8 mouse cellular contexts compared by ENCODE assay signal in genomic region chr19:47089718-47090525, GRCm38 (mm10). TPM values are rescaled to one million over a fixed set of nuclear protein-coding genes. Genes with fewer than 3 reads are reported as not detected.
DNase-seq lines count a peak whose midpoint lies in the region; ATAC-seq and TF ChIP-seq lines count a peak whose summit lies in the region.

No protein-coding gene starts in this region.

- peak overlapping the region; percentile 76 for H3K4me3 ChIP-seq in neural tube, embryonic 11.5 days (ENCODE audit: low read depth, low read length)
- peak overlapping the region; percentile 94 for H3K4me3 ChIP-seq in cortical plate, adult 2 months (ENCODE audit: insufficient read depth, low read length)
- H3K4me3 ChIP-seq in hindbrain, embryonic 16.5 days (ENCODE audit: low read length) = peak overlapping the region; percentile 97
- peak overlapping the region; percentile 74 for H3K4me3 ChIP-seq in liver, postnatal 0 days (ENCODE audit: low read depth, low read length)
- H3K4me3 ChIP-seq in stomach, embryonic 16.5 days (replicated peaks; ENCODE audit: low read length) = peak overlapping the region; percentile 95

- peak overlapping the region; percentile 83 for H3K9ac ChIP-seq in neural tube, embryonic 11.5 days (ENCODE audit: low read length)
- peak overlapping the region; percentile 98 for H3K9ac ChIP-seq in hindbrain, embryonic 16.5 days (ENCODE audit: low read depth, low read length)
- peak overlapping the region; percentile 88 for H3K9ac ChIP-seq in liver, postnatal 0 days (replicated peaks)
- peak overlapping the region; percentile 95 for H3K9ac ChIP-seq in stomach, embryonic 16.5 days (ENCODE audit: low read length)

- 4% methylated on average over 36 of the region's 36 CpGs for WGBS in neural tube, embryonic 11.5 days
- WGBS in hindbrain, embryonic 16.5 days = 1% methylated on average over 36 of the region's 36 CpGs
- WGBS in liver, postnatal 0 days (ENCODE audit: insufficient replicate concordance) = 1% methylated on average over 36 of the region's 36 CpGs
- under 1% methylated on average over 36 of the region's 36 CpGs for WGBS in stomach, embryonic 16.5 days

- 0 out of 2 replicates have a peak, but pooled peaks have one; percentile 15 for ATAC-seq in cerebellum, adult (ENCODE audit: insufficient number of reproducible peaks, low FRiP score, low TSS enrichment)
- ATAC-seq in neural tube, embryonic 11.5 days (ENCODE audit: insufficient read depth, low FRiP score, low TSS enrichment) = peak; percentile 67; the same call in 1 of the 2 replicates
- ATAC-seq in hindbrain, embryonic 16.5 days = peak; percentile 70
- peak; percentile 67 for ATAC-seq in liver, postnatal 0 days
- ATAC-seq in stomach, embryonic 16.5 days (ENCODE audit: insufficient read depth, low FRiP score) = peak; percentile 61

- no peak overlapping the region for H3K27ac ChIP-seq in neural tube, embryonic 11.5 days (ENCODE audit: low read depth, low read length)
- peak overlapping the region; percentile 84 for H3K27ac ChIP-seq in cortical plate, adult 2 months (ENCODE audit: insufficient read depth, low read length)
- peak overlapping the region; percentile 92 for H3K27ac ChIP-seq in hindbrain, embryonic 16.5 days (ENCODE audit: low read depth, low read length)
- H3K27ac ChIP-seq in liver, postnatal 0 days (ENCODE audit: low read depth) = peak overlapping the region; percentile 92
- H3K27ac ChIP-seq in stomach, embryonic 16.5 days (ENCODE audit: low read length) = peak overlapping the region; percentile 82

- H3K4me2 ChIP-seq in neural tube, embryonic 11.5 days (ENCODE audit: low read depth) = peak overlapping the region; percentile 48
- H3K4me2 ChIP-seq in hindbrain, embryonic 16.5 days (ENCODE audit: low read length) = peak overlapping the region; percentile 74
- peak overlapping the region; percentile 95 for H3K4me2 ChIP-seq in liver, postnatal 0 days (ENCODE audit: low read depth, low read length)
- H3K4me2 ChIP-seq in stomach, embryonic 16.5 days (ENCODE audit: low read depth, low read length) = peak overlapping the region; percentile 60

- DNase-seq in cerebellum, adult 8-10 months = no peak
- no peak for DNase-seq in neural tube, embryonic 11.5 days (ENCODE audit: low spot score)
- DNase-seq in neural tube, embryonic 10.5 days (ENCODE audit: extremely low spot score, low spot score) = no peak
- no peak for DNase-seq in liver, postnatal 0 days

- no peaks in the 10 kb centered on the region for H3K9me3 ChIP-seq in neural tube, embryonic 11.5 days (ENCODE audit: control insufficient read depth, low read length)
- H3K9me3 ChIP-seq in hindbrain, embryonic 16.5 days (ENCODE audit: control insufficient read depth, low read length) = no peaks in the 10 kb centered on the region
- H3K9me3 ChIP-seq in liver, postnatal 0 days (ENCODE audit: low read length) = no peaks in the 10 kb centered on the region
- H3K9me3 ChIP-seq in stomach, embryonic 16.5 days (replicated peaks; ENCODE audit: control insufficient read depth, low read length) = no peaks in the 10 kb centered on the region

- no peak for TF ChIP-seq CTCF in cortical plate, adult 2 months (IDR thresholded peaks at IDR 0.05; ENCODE audit: extremely low read depth, insufficient read depth, low read length)
- TF ChIP-seq CTCF in liver, postnatal 0 days (IDR thresholded peaks at IDR 0.05; ENCODE audit: low read depth) = no peak

- no peaks in the 10 kb centered on the region for H3K27me3 ChIP-seq in neural tube, embryonic 11.5 days (ENCODE audit: control insufficient read depth, insufficient read depth, low read length)
- H3K27me3 ChIP-seq in hindbrain, embryonic 16.5 days (replicated peaks; ENCODE audit: control insufficient read depth, insufficient read depth, low read length) = no peaks in the 10 kb centered on the region
- H3K27me3 ChIP-seq in liver, postnatal 0 days (ENCODE audit: insufficient read depth, low read length) = no peaks in the 10 kb centered on the region
- H3K27me3 ChIP-seq in stomach, embryonic 16.5 days (ENCODE audit: control insufficient read depth, insufficient read depth, low read length) = no peaks in the 10 kb centered on the region

- H3K36me3 ChIP-seq in neural tube, embryonic 11.5 days (ENCODE audit: control insufficient read depth, insufficient read depth, low read length) = peaks cover 2% of the 10 kb centered on the region; the same call in 1 of the 2 replicates
- H3K36me3 ChIP-seq in hindbrain, embryonic 16.5 days (ENCODE audit: control insufficient read depth, insufficient read depth, low read length) = peaks cover 10% of the 10 kb centered on the region
- peaks cover 19% of the 10 kb centered on the region for H3K36me3 ChIP-seq in liver, postnatal 0 days (replicated peaks; ENCODE audit: insufficient read depth, low read length)
- H3K36me3 ChIP-seq in stomach, embryonic 16.5 days (ENCODE audit: control insufficient read depth, insufficient read depth, low read length) = 0 out of 2 replicates have a peak, but pooled peaks cover 3% of the 10 kb centered on the region

- TF ChIP-seq EP300 in liver, postnatal 0 days (IDR thresholded peaks at IDR 0.05; ENCODE audit: low read depth) = no peak

- no peak for TF ChIP-seq POLR2A in cortical plate, adult 2 months (IDR thresholded peaks at IDR 0.05; ENCODE audit: extremely low read depth, insufficient read depth, low read length)

- peaks cover 6% of the 10 kb centered on the region for H3K4me1 ChIP-seq in neural tube, embryonic 11.5 days (ENCODE audit: control insufficient read depth, insufficient read depth, low read length)
- H3K4me1 ChIP-seq in cortical plate, adult 2 months (ENCODE audit: control insufficient read depth, insufficient read depth, low read length) = peaks cover 6% of the 10 kb centered on the region
- H3K4me1 ChIP-seq in hindbrain, embryonic 16.5 days (ENCODE audit: control insufficient read depth, insufficient read depth, low read depth, low read length) = peaks cover 19% of the 10 kb centered on the region
- H3K4me1 ChIP-seq in liver, postnatal 0 days (ENCODE audit: insufficient read depth) = peaks cover 7% of the 10 kb centered on the region; the same call in 1 of the 2 replicates
- peaks cover 16% of the 10 kb centered on the region for H3K4me1 ChIP-seq in stomach, embryonic 16.5 days (ENCODE audit: control insufficient read depth, insufficient read depth, low read length)

RNA-seq across cellular contexts. Expression of gene Usmg5, which starts 0.5 kb away (rescaled TPM):
- 1,081 and 1,145 TPM in 2 replicates for polyA plus RNA-seq in neural tube, embryonic 11.5 days (2014; fragmentation: Nextera tagmentation; extraction: Ambion mirVana)
- 897 and 1,011 TPM in 2 replicates for polyA plus RNA-seq in cortical plate, adult 2 months (2012; rRNA removed)
- polyA plus RNA-seq in hindbrain, embryonic 16.5 days (2015; fragmentation: Nextera tagmentation; extraction: Ambion mirVana) = 1,339 and 1,421 TPM in 2 replicates
- 1,395 and 1,426 TPM in 2 replicates for polyA plus RNA-seq in liver, postnatal 0 days (2015; fragmentation: Nextera tagmentation; extraction: Ambion mirVana)
- polyA plus RNA-seq in stomach, embryonic 16.5 days (2015; fragmentation: Nextera tagmentation; extraction: Ambion mirVana) = 1,055 and 1,395 TPM in 2 replicates

RNA-seq across cellular contexts. Expression of gene Pdcd11, which starts 0.6 kb away (rescaled TPM):
- polyA plus RNA-seq in neural tube, embryonic 11.5 days (2014; fragmentation: Nextera tagmentation; extraction: Ambion mirVana) = 9.8 and 11.0 TPM in 2 replicates
- polyA plus RNA-seq in cortical plate, adult 2 months (2012; rRNA removed) = 11.3 and 12.2 TPM in 2 replicates
- polyA plus RNA-seq in hindbrain, embryonic 16.5 days (2015; fragmentation: Nextera tagmentation; extraction: Ambion mirVana) = 4.4 and 5.0 TPM in 2 replicates
- polyA plus RNA-seq in liver, postnatal 0 days (2015; fragmentation: Nextera tagmentation; extraction: Ambion mirVana) = 3.0 and 3.3 TPM in 2 replicates
- polyA plus RNA-seq in stomach, embryonic 16.5 days (2015; fragmentation: Nextera tagmentation; extraction: Ambion mirVana) = 7.8 and 8.4 TPM in 2 replicates

RNA-seq across cellular contexts. Expression of gene Taf5, which starts 22.4 kb away (rescaled TPM):
- polyA plus RNA-seq in neural tube, embryonic 11.5 days (2014; fragmentation: Nextera tagmentation; extraction: Ambion mirVana) = 10.3 and 12.8 TPM in 2 replicates
- polyA plus RNA-seq in cortical plate, adult 2 months (2012; rRNA removed) = 3.8 and 4.1 TPM in 2 replicates
- polyA plus RNA-seq in hindbrain, embryonic 16.5 days (2015; fragmentation: Nextera tagmentation; extraction: Ambion mirVana) = 4.4 and 4.9 TPM in 2 replicates
- polyA plus RNA-seq in liver, postnatal 0 days (2015; fragmentation: Nextera tagmentation; extraction: Ambion mirVana) = 2.1 and 2.3 TPM in 2 replicates
- polyA plus RNA-seq in stomach, embryonic 16.5 days (2015; fragmentation: Nextera tagmentation; extraction: Ambion mirVana) = 2.2 and 3.1 TPM in 2 replicates

RNA-seq across cellular contexts. Expression of gene Pcgf6, which starts 39.2 kb away (rescaled TPM):
- 31.0 and 33.5 TPM in 2 replicates for polyA plus RNA-seq in neural tube, embryonic 11.5 days (2014; fragmentation: Nextera tagmentation; extraction: Ambion mirVana)
- polyA plus RNA-seq in cortical plate, adult 2 months (2012; rRNA removed) = 35.5 and 38.3 TPM in 2 replicates
- polyA plus RNA-seq in hindbrain, embryonic 16.5 days (2015; fragmentation: Nextera tagmentation; extraction: Ambion mirVana) = 26.8 and 30.2 TPM in 2 replicates
- polyA plus RNA-seq in liver, postnatal 0 days (2015; fragmentation: Nextera tagmentation; extraction: Ambion mirVana) = 7.7 and 8.0 TPM in 2 replicates
- polyA plus RNA-seq in stomach, embryonic 16.5 days (2015; fragmentation: Nextera tagmentation; extraction: Ambion mirVana) = 11.5 and 11.8 TPM in 2 replicates

RNA-seq across cellular contexts. Expression of gene Calhm2, which starts 48.2 kb away (rescaled TPM):
- polyA plus RNA-seq in neural tube, embryonic 11.5 days (2014; fragmentation: Nextera tagmentation; extraction: Ambion mirVana) = 0.69 TPM in 2 replicates
- 4.6 and 5.3 TPM in 2 replicates for polyA plus RNA-seq in cortical plate, adult 2 months (2012; rRNA removed)
- 1.8 and 1.9 TPM in 2 replicates for polyA plus RNA-seq in hindbrain, embryonic 16.5 days (2015; fragmentation: Nextera tagmentation; extraction: Ambion mirVana)
- 2.0 and 2.6 TPM in 2 replicates for polyA plus RNA-seq in liver, postnatal 0 days (2015; fragmentation: Nextera tagmentation; extraction: Ambion mirVana)
- 7.8 and 7.9 TPM in 2 replicates for polyA plus RNA-seq in stomach, embryonic 16.5 days (2015; fragmentation: Nextera tagmentation; extraction: Ambion mirVana)

Comparison
In these comparisons a context has a peak if more than half of its experiments do, and no peak if none do; other contexts are left out.
1. ATAC-seq: peak in every context shown above with its lines; median percentile 70 in hindbrain, embryonic 16.5 days; 67 in neural tube, embryonic 11.5 days; 67 in liver, postnatal 0 days; 61 in stomach, embryonic 16.5 days; 15 in cerebellum, adult.